Mouse (Mus musculus): ENCODE data around the gene As3mt.

Gene As3mt

GRCm38 (mm10) chr19:46707296-46708151 is at the start of gene As3mt:
Gene As3mt (plus strand): TSS chr19:46707458.
- ATAC-seq (ENCODE audit: low TSS enrichment) = no peak; the same call in 1 of the 2 replicates

- no peak for ATAC-seq (ENCODE audit: low TSS enrichment)
These were observed 48.9 kb upstream of the As3mt start for GRCm38 (mm10) chr19:46658348-46658747.

GRCm38 (mm10) chr19:46658851-46659250 is 48.4 kb upstream of the As3mt start:
- ATAC-seq (ENCODE audit: low TSS enrichment) = no peak

- ATAC-seq (ENCODE audit: low TSS enrichment) = no peak
These were observed 45.7 kb upstream of the As3mt start for GRCm38 (mm10) chr19:46661511-46661910.

- ATAC-seq (ENCODE audit: low TSS enrichment) = no peak
These were observed 45.0 kb upstream of the As3mt start for GRCm38 (mm10) chr19:46662214-46662613.

- ATAC-seq (ENCODE audit: low TSS enrichment) = no peak
These were observed 44.5 kb upstream of the As3mt start for GRCm38 (mm10) chr19:46662784-46663183.

GRCm38 (mm10) chr19:46665474-46665873 is 41.8 kb upstream of the As3mt start:
- peak; percentile 82 for ATAC-seq (ENCODE audit: low TSS enrichment)

GRCm38 (mm10) chr19:46667300-46667699 is 40.0 kb upstream of the As3mt start:
- ATAC-seq (ENCODE audit: low TSS enrichment) = no peak

GRCm38 (mm10) chr19:46668263-46668662 is 39.0 kb upstream of the As3mt start:
- ATAC-seq (ENCODE audit: low TSS enrichment) = no peak

GRCm38 (mm10) chr19:46669802-46670201 is 37.5 kb upstream of the As3mt start:
- no peak for ATAC-seq (ENCODE audit: low TSS enrichment)

GRCm38 (mm10) chr19:46670691-46671090 is 36.6 kb upstream of the As3mt start:
- ATAC-seq (ENCODE audit: low TSS enrichment) = peak; percentile 89; the same call in 1 of the 2 replicates

- no peak for ATAC-seq (ENCODE audit: low TSS enrichment)
These were observed 34.4 kb upstream of the As3mt start, which contains the start of gene Cyp17a1 for GRCm38 (mm10) chr19:46672766-46673418. Gene Cyp17a1 (minus strand): TSS chr19:46673172.

GRCm38 (mm10) chr19:46675641-46676040 is 31.6 kb upstream of the As3mt start:
- no peak for ATAC-seq (ENCODE audit: low TSS enrichment)

- no peak for ATAC-seq (ENCODE audit: low TSS enrichment)
These were observed 27.4 kb upstream of the As3mt start for GRCm38 (mm10) chr19:46679720-46680383.

- ATAC-seq (ENCODE audit: low TSS enrichment) = peak; percentile 99
These were observed 17.5 kb upstream of the As3mt start, which contains the start of gene Borcs7 for GRCm38 (mm10) chr19:46689460-46690372. Gene Borcs7 (plus strand): TSS chr19:46689906.

GRCm38 (mm10) chr19:46690387-46690786 is 16.9 kb upstream of the As3mt start:
- no peak for ATAC-seq (ENCODE audit: low TSS enrichment)

- ATAC-seq (ENCODE audit: low TSS enrichment) = no peak
These were observed 16.2 kb upstream of the As3mt start for GRCm38 (mm10) chr19:46691078-46691477.

- ATAC-seq (ENCODE audit: low TSS enrichment) = no peak
These were observed 14.1 kb upstream of the As3mt start for GRCm38 (mm10) chr19:46693146-46693545.

GRCm38 (mm10) chr19:46696482-46696881 is 10.8 kb upstream of the As3mt start:
- ATAC-seq (ENCODE audit: low TSS enrichment) = no peak

- no peak for ATAC-seq (ENCODE audit: low TSS enrichment)
These were observed 10.3 kb upstream of the As3mt start for GRCm38 (mm10) chr19:46696943-46697342.

- no peak for ATAC-seq (ENCODE audit: low TSS enrichment)
These were observed 9.3 kb upstream of the As3mt start for GRCm38 (mm10) chr19:46697840-46698517.

All from frontal cortex, adult (tissue).